Mouse (Mus musculus) heart, adult 2 months (tissue): ENCODE measurements around the gene Notch4. TPM values are rescaled to one million over a fixed set of nuclear protein-coding genes. Genes with fewer than 3 reads are reported as not detected.

ENCODE experiments used
- DNase-seq, 2 experiments: peaks; one replicate each; pipeline ENCODE4 v3.0.0; 2021
- H3K27ac ChIP-seq: fragments of 200-600 bp; 2 replicates; pipeline ENCODE4 v1.8.1; 2022
- H3K27me3 ChIP-seq: fragments of 200-500 bp; 2 replicates; pipeline ENCODE4 v1.6.1; 2012; ENCODE audit warnings: mild to moderate bottlenecking, low read length, inconsistent platforms, mixed read lengths; ENCODE audit not compliant: control insufficient read depth, insufficient read depth
- H3K36me3 ChIP-seq: fragments of 200-500 bp; 2 replicates; pipeline ENCODE4 v1.6.1; 2012; ENCODE audit warnings: low read length, inconsistent platforms; ENCODE audit not compliant: control insufficient read depth, insufficient read depth
- H3K4me1 ChIP-seq: fragments of 200-500 bp; 2 replicates; pipeline ENCODE4 v1.6.1; 2011; ENCODE audit warnings: low read length; ENCODE audit not compliant: control insufficient read depth, insufficient read depth
- H3K4me3 ChIP-seq: fragments of 200-600 bp; 2 replicates; pipeline ENCODE4 v1.8.1; 2022
- H3K79me2 ChIP-seq: fragments of 200-500 bp; replicated peaks from 2 replicates; pipeline ENCODE4 v1.6.1; 2012; ENCODE audit warnings: mild to moderate bottlenecking, inconsistent platforms, low read length, moderate library complexity, mixed read lengths; ENCODE audit not compliant: control insufficient read depth, insufficient read depth
- H3K9ac ChIP-seq: fragments of 200-500 bp; 2 replicates; pipeline ENCODE4 v1.6.1; 2012; ENCODE audit warnings: low read depth, mild to moderate bottlenecking, control low read depth, inconsistent platforms, low read length, mixed read lengths
- CTCF ChIP-seq: fragments of 200-600 bp; IDR thresholded peaks from 2 replicates; pipeline ENCODE4 v1.8.1; 2022; ENCODE audit warnings: antibody characterized with exemption, mild to moderate bottlenecking, moderate library complexity
- EP300 ChIP-seq: fragments of 200-500 bp; IDR thresholded peaks from 2 replicates; pipeline ENCODE4 v1.6.1; 2011; ENCODE audit warnings: low read depth, low read length, control low read depth; ENCODE audit not compliant: insufficient read depth
- POLR2A ChIP-seq: fragments of 200-500 bp; IDR thresholded peaks from 2 replicates; pipeline ENCODE4 v1.6.1; 2011; ENCODE audit warnings: mild to moderate bottlenecking, low read depth, low read length, control low read depth; ENCODE audit not compliant: insufficient read depth
- WGBS: fragments of 180-500 bp; shearing (Covaris S2); methylation state at CpG from one replicate; pipeline ENCODE4 v1.1.7; 2018; 5-methylcytosine and 5-hydroxymethylcytosine counted together
- intact Hi-C: fragments of 180-260 bp; cut with DNase I; formaldehyde crosslinking; loops from one replicate; pipeline ENCODE4 v1.15.1; 2025
- polyA plus RNA-seq: library from polyadenylated mRNA; depleted of rRNA; stranded (reverse); fragments of >200 nt; gene quantifications from 2 replicates; pipeline ENCODE4 v1.2.3, GENCODE M21; 2012
- total RNA-seq, 2 experiments: library from RNA; stranded (reverse); gene quantifications; 2 replicates each; pipeline ENCODE4 v1.2.3; 2021

The Notch4 gene
- total and polyA plus RNA-seq, 3 experiments = 21.4 to 32.3 (median 30.4) TPM

GRCm38 (mm10) chr17:34592581-34593549 lies 28.8 kb downstream of the Notch4 start:
- H3K36me3 ChIP-seq = no peaks in the 10 kb centered on the region
- H3K27me3 ChIP-seq = no peaks in the 10 kb centered on the region
- no peaks in the 10 kb centered on the region for H3K79me2 ChIP-seq
- 6% methylated on average over 30 of the region's 32 CpGs for WGBS
- peaks cover 17% of the 10 kb centered on the region for H3K4me1 ChIP-seq
- TF ChIP-seq CTCF = no peak
- TF ChIP-seq POLR2A = no peak; the same call in 1 of the 2 replicates
- TF ChIP-seq EP300 = no peak
- peak overlapping the region; percentile 87 for H3K27ac ChIP-seq
- H3K4me3 ChIP-seq = peak overlapping the region; percentile 74
- H3K9ac ChIP-seq = peak overlapping the region; percentile 88
- no peak for DNase-seq
- intact Hi-C loops = loop anchor here (10.0 kb wide), 1 partner anchor 668 kb away; the partner anchor contains the start of gene Rgl2

GRCm38 (mm10) chr17:34593752-34594525 lies 29.9 kb downstream of the Notch4 start:
- 56% methylated on average over 34 of the region's 34 CpGs for WGBS
- Histone ChIP-seq H3K27me3 (no peaks in the 10 kb centered on the region), H3K27ac (no peak overlapping the region; the same call in 1 of the 2 replicates), H3K36me3 (no peaks in the 10 kb centered on the region), H3K79me2 (no peaks in the 10 kb centered on the region), H3K4me3 (peak overlapping the region; percentile 74), H3K9ac (peak overlapping the region; percentile 60; the same call in 1 of the 2 replicates), H3K4me1 (peaks cover 12% of the 10 kb centered on the region)
- peak; percentile 38 to 44 for DNase-seq
- intact Hi-C loops = loop anchor here (10.0 kb wide), 1 partner anchor 669 kb away; the partner anchor contains the start of gene Rgl2
- TF ChIP-seq EP300 (no peak), POLR2A (no peak), CTCF (no peak)

GRCm38 (mm10) chr17:34596098-34596497 lies 32.0 kb downstream of the Notch4 start:
- Histone ChIP-seq H3K4me1 (peaks cover 6% of the 10 kb centered on the region), H3K9ac (no peak overlapping the region), H3K36me3 (no peaks in the 10 kb centered on the region), H3K4me3 (no peak overlapping the region), H3K27me3 (no peaks in the 10 kb centered on the region), H3K27ac (no peak overlapping the region), H3K79me2 (no peaks in the 10 kb centered on the region)
- 74% methylated on average over 8 of the region's 8 CpGs for WGBS
- TF ChIP-seq EP300 (no peak), POLR2A (no peak), CTCF (no peak)
- DNase-seq = no peak
- intact Hi-C loops = loop anchor here (10.0 kb wide), 1 partner anchor 671 kb away; the partner anchor contains the start of gene Rgl2

- H3K4me1 ChIP-seq = peaks cover 4% of the 10 kb centered on the region; the same call in 1 of the 2 replicates
- TF ChIP-seq POLR2A = no peak
- no peak for TF ChIP-seq EP300
- no peak for TF ChIP-seq CTCF
- H3K79me2 ChIP-seq = no peaks in the 10 kb centered on the region
- H3K4me3 ChIP-seq = no peak within 1 kb of the TSS
- no peak within 1 kb of the TSS for H3K27ac ChIP-seq
- H3K27me3 ChIP-seq = no peaks in the 10 kb centered on the region
- no peak for DNase-seq
- no peaks in the 10 kb centered on the region for H3K36me3 ChIP-seq
- 21% methylated on average over 6 of the region's 6 CpGs for WGBS
- intact Hi-C loops = loop anchor here (10.0 kb wide), 1 partner anchor 673 kb away; the partner anchor contains the start of gene Rgl2
- H3K9ac ChIP-seq = no peak within 1 kb of the TSS
These were observed 33.6 kb downstream of the Notch4 start, which contains the start of gene Ager for GRCm38 (mm10) chr17:34597566-34598095. Gene Ager, plus strand, starts transcription at chr17:34597862.

GRCm38 (mm10) chr17:34599891-34600290 lies 35.8 kb downstream of the Notch4 start:
- no peak overlapping the region for H3K9ac ChIP-seq
- TF ChIP-seq CTCF = no peak
- TF ChIP-seq EP300 = no peak
- TF ChIP-seq POLR2A = no peak
- no peak for DNase-seq
- intact Hi-C loops = loop anchor here (10.0 kb wide), 2 partner anchors 485 to 675 kb away; partner anchors contain the start of genes H2-DMa and Rgl2
- 82% methylated on average over 9 of the region's 9 CpGs for WGBS
- H3K4me3 ChIP-seq = no peak overlapping the region
- no peaks in the 10 kb centered on the region for H3K79me2 ChIP-seq
- H3K36me3 ChIP-seq = no peaks in the 10 kb centered on the region
- no peak overlapping the region for H3K27ac ChIP-seq
- H3K27me3 ChIP-seq = no peaks in the 10 kb centered on the region
- peaks cover under 1% of the 10 kb centered on the region; the same call in 1 of the 2 replicates for H3K4me1 ChIP-seq
